8 mouse cellular contexts compared by ENCODE assay signal in the genomic region with DNA sequence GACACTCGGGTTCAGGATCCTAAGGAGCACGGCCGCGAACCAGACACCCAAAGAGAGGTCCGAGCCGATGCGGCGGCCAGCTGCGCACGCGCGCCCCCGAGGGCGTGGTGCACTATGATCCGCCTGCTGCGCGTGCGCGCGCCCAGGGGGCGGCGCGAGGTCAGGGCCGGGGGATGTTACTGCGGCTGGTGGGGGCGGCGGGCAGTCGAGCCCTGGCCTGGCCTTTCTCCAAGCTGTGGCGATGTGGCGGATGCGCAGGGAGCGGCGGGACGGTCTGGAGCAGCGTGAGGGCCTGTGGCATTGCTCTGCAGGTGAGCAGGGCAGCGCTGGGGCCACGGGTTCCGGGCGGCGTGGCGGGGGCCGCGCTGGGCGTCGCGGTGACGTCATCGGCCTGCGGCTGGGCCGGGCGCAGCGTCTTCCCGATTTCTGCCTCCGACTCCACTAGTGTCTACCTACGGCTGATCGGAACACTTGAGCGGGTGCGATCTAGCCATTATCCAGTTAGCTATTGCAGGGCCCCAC. TPM values are rescaled to one million over a fixed set of nuclear protein-coding genes. Genes with fewer than 3 reads are reported as not detected.
DNase-seq lines count a peak whose midpoint lies in the region; ATAC-seq and TF ChIP-seq lines count a peak whose summit lies in the region.

Gene Afg3l1 (plus strand): TSS at position 167 of the 522 bp plus-strand sequence.

- H3K27me3 ChIP-seq in embryonic facial prominence, embryonic 13.5 days = no peaks in the 10 kb centered on the region
- no peaks in the 10 kb centered on the region for H3K27me3 ChIP-seq in heart, adult 2 months (ENCODE audit: control insufficient read depth, insufficient read depth, low read length)
- no peaks in the 10 kb centered on the region for H3K27me3 ChIP-seq in limb, embryonic 13.5 days
- H3K27me3 ChIP-seq in midbrain, embryonic 16.5 days (ENCODE audit: control insufficient read depth, insufficient read depth, low read depth, low read length) = no peaks in the 10 kb centered on the region

- under 1% methylated on average over 58 of the region's 58 CpGs for WGBS in embryonic facial prominence, embryonic 13.5 days
- under 1% methylated on average over 57 of the region's 58 CpGs for WGBS in heart, adult 2 months
- 0% methylated on average over 58 of the region's 58 CpGs for WGBS in limb, embryonic 13.5 days
- under 1% methylated on average over 57 of the region's 58 CpGs for WGBS in midbrain, embryonic 16.5 days

- peak; percentile 90 for ATAC-seq in embryonic facial prominence, embryonic 13.5 days (ENCODE audit: insufficient number of reproducible peaks, insufficient read depth, low FRiP score, low TSS enrichment, low read depth)
- ATAC-seq in limb, embryonic 13.5 days (ENCODE audit: low FRiP score, low read depth) = peak; percentile 95
- ATAC-seq in midbrain, embryonic 16.5 days = peak; percentile 90

- peak within 1 kb of the TSS; percentile 85 for H3K4me3 ChIP-seq in embryonic facial prominence, embryonic 13.5 days
- H3K4me3 ChIP-seq in heart, adult 2 months = peak within 1 kb of the TSS; percentile 89
- peak within 1 kb of the TSS; percentile 63 for H3K4me3 ChIP-seq in limb, embryonic 13.5 days
- H3K4me3 ChIP-seq in midbrain, embryonic 16.5 days (ENCODE audit: low read depth, low read length) = peak within 1 kb of the TSS; percentile 71

- TF ChIP-seq CTCF in heart, adult 2 months (IDR thresholded peaks at IDR 0.05) = no peak

- peak; percentile 75 for TF ChIP-seq POLR2A in heart, adult 2 months (IDR thresholded peaks at IDR 0.05; ENCODE audit: insufficient read depth, low read depth, low read length)

- peaks cover 16% of the 10 kb centered on the region for H3K4me1 ChIP-seq in embryonic facial prominence, embryonic 13.5 days
- peaks cover 9% of the 10 kb centered on the region for H3K4me1 ChIP-seq in heart, adult 2 months (ENCODE audit: control insufficient read depth, insufficient read depth, low read length)
- peaks cover 17% of the 10 kb centered on the region for H3K4me1 ChIP-seq in limb, embryonic 13.5 days
- H3K4me1 ChIP-seq in midbrain, embryonic 16.5 days (ENCODE audit: control insufficient read depth, insufficient read depth, low read length) = peaks cover 16% of the 10 kb centered on the region

- TF ChIP-seq EP300 in heart, adult 2 months (IDR thresholded peaks at IDR 0.05; ENCODE audit: insufficient read depth, low read depth, low read length) = peak; percentile 50; the same call in 1 of the 2 replicates

- peak; percentile 91 for DNase-seq in 3134 (ENCODE audit: extremely low read depth, insufficient read length, low spot score)
- peak; percentile 95 to 97 for DNase-seq in adrenal gland, postnatal 36 days
- DNase-seq in heart, adult 2 months = peak; percentile 97
- DNase-seq in kidney, adult 8-10 months = peak; percentile 89 to 92
- DNase-seq in spleen, postnatal 10 days (ENCODE audit: low spot score in 2 of 2) = peak; percentile 93 to 94

- peaks cover 25% of the 10 kb centered on the region for H3K36me3 ChIP-seq in embryonic facial prominence, embryonic 13.5 days
- H3K36me3 ChIP-seq in heart, adult 2 months (ENCODE audit: control insufficient read depth, insufficient read depth, low read length) = no peaks in the 10 kb centered on the region
- H3K36me3 ChIP-seq in limb, embryonic 13.5 days = peaks cover 27% of the 10 kb centered on the region
- H3K36me3 ChIP-seq in midbrain, embryonic 16.5 days (ENCODE audit: control insufficient read depth, insufficient read depth, low read length) = peaks cover 9% of the 10 kb centered on the region; the same call in 1 of the 2 replicates

- no peaks in the 10 kb centered on the region for H3K9me3 ChIP-seq in embryonic facial prominence, embryonic 13.5 days
- H3K9me3 ChIP-seq in limb, embryonic 13.5 days = no peaks in the 10 kb centered on the region
- no peaks in the 10 kb centered on the region for H3K9me3 ChIP-seq in midbrain, embryonic 16.5 days (replicated peaks; ENCODE audit: control insufficient read depth, low read length, poor library complexity, severe bottlenecking)

- peak within 1 kb of the TSS; percentile 89 for H3K4me2 ChIP-seq in embryonic facial prominence, embryonic 13.5 days
- peak within 1 kb of the TSS; percentile 92 for H3K4me2 ChIP-seq in limb, embryonic 13.5 days (replicated peaks)
- H3K4me2 ChIP-seq in midbrain, embryonic 16.5 days (ENCODE audit: low read length) = peak within 1 kb of the TSS; percentile 89

- peak within 1 kb of the TSS; percentile 92 for H3K27ac ChIP-seq in embryonic facial prominence, embryonic 13.5 days
- H3K27ac ChIP-seq in heart, adult 2 months = peak within 1 kb of the TSS; percentile 96
- peak within 1 kb of the TSS; percentile 84 for H3K27ac ChIP-seq in limb, embryonic 13.5 days
- peak within 1 kb of the TSS; percentile 97 for H3K27ac ChIP-seq in midbrain, embryonic 16.5 days (ENCODE audit: low read length)

- intact Hi-C loops in heart, adult 2 months (cut with DNase I) = loop anchor here (5.0 kb wide), 1 partner anchor 35 kb away; no protein-coding TSS in a partner anchor

- H3K9ac ChIP-seq in embryonic facial prominence, embryonic 13.5 days = peak within 1 kb of the TSS; percentile 86
- peak within 1 kb of the TSS; percentile 94 for H3K9ac ChIP-seq in heart, adult 2 months (ENCODE audit: low read depth, low read length)
- peak within 1 kb of the TSS; percentile 80 for H3K9ac ChIP-seq in limb, embryonic 13.5 days
- H3K9ac ChIP-seq in midbrain, embryonic 16.5 days (ENCODE audit: low read depth, low read length) = peak within 1 kb of the TSS; percentile 79

- no peaks in the 10 kb centered on the region for H3K79me2 ChIP-seq in heart, adult 2 months (replicated peaks; ENCODE audit: control insufficient read depth, insufficient read depth, low read length)

RNA-seq across cellular contexts. Expression of gene Afg3l1, which starts in this region (rescaled TPM):
- 10 to 100 TPM; 64.2 TPM for total RNA-seq in adrenal gland, postnatal 36 days (2021)
- polyA plus RNA-seq in embryonic facial prominence, embryonic 13.5 days (2015; fragmentation: Nextera tagmentation; extraction: Ambion mirVana) = 52.8 and 54.4 TPM in 2 replicates
- total RNA-seq in heart, adult 2 months (2021) = 10 to 100 TPM; 60.1 to 65.1 TPM
- 22.6 and 39.2 TPM in 2 replicates for polyA plus RNA-seq in heart, adult 2 months (2012; rRNA removed)
- 58.6 and 66.3 TPM in 2 replicates for polyA plus RNA-seq in limb, embryonic 13.5 days (2015; fragmentation: Nextera tagmentation; extraction: Ambion mirVana)
- polyA plus RNA-seq in midbrain, embryonic 16.5 days (2015; fragmentation: Nextera tagmentation; extraction: Ambion mirVana) = 55.3 and 58.6 TPM in 2 replicates

Comparison
In these comparisons a context has a peak if more than half of its experiments do, and no peak if none do; other contexts are left out.
1. Peak in every context shown above with its lines: DNase-seq, ATAC-seq, H3K4me3 ChIP-seq and H3K27ac ChIP-seq.